Mouse (Mus musculus) layer of hippocampus, adult 9-11 months (tissue): ENCODE data around the gene Spx.

ENCODE experiments used
- DNase-seq: peaks from one replicate; pipeline ENCODE4 v3.0.0; 2022

Gene Spx

GRCm38 (mm10) chr6:142451381-142451780, 38.1 kb downstream of the Spx start:
- no peak for DNase-seq

GRCm38 (mm10) chr6:142453311-142453710, 40.1 kb downstream of the Spx start:
- no peak for DNase-seq

GRCm38 (mm10) chr6:142455314-142455996, 42.2 kb downstream of the Spx start:
- peak; percentile 19 for DNase-seq

- DNase-seq: no peak
Measured at GRCm38 (mm10) chr6:142458010-142458409, 44.8 kb downstream of the Spx start.

GRCm38 (mm10) chr6:142459017-142459678, 45.9 kb downstream of the Spx start:
- DNase-seq: no peak

GRCm38 (mm10) chr6:142462194-142462593, 49.0 kb downstream of the Spx start:
- no peak for DNase-seq
